Mouse (Mus musculus) heart, postnatal 14 days (tissue): Measurements from ENCODE around the gene Gast. TPM values are rescaled to one million over a fixed set of nuclear protein-coding genes. Genes with fewer than 3 reads are reported as not detected.
"Not testable (repeated sequence)": the region's sequence is repeated elsewhere in the genome, so short reads cannot be mapped to it uniquely, and the experiment has no call there.

ENCODE experiments used
- DNase-seq, 2 experiments: peaks; one replicate each; pipeline ENCODE4 v3.0.0; 2021 to 2022
- intact Hi-C: fragments of 180-260 bp; cut with DNase I; formaldehyde crosslinking; loops from one replicate; pipeline ENCODE4 v1.15.1; 2025
- long read RNA-seq, 2 experiments: library from polyadenylated mRNA; stranded (forward); transcript quantifications; one replicate each; pipeline ENCODE4 v2.0.0; 2021
- total RNA-seq, 2 experiments: library from RNA; stranded (reverse); gene quantifications; 2 replicates each; pipeline ENCODE4 v1.2.3; 2021

Gene Gast
- total RNA-seq: not detected
- long read RNA-seq, experiment 1: 0 reads
- long read RNA-seq, experiment 2: 0 reads

DNA sequence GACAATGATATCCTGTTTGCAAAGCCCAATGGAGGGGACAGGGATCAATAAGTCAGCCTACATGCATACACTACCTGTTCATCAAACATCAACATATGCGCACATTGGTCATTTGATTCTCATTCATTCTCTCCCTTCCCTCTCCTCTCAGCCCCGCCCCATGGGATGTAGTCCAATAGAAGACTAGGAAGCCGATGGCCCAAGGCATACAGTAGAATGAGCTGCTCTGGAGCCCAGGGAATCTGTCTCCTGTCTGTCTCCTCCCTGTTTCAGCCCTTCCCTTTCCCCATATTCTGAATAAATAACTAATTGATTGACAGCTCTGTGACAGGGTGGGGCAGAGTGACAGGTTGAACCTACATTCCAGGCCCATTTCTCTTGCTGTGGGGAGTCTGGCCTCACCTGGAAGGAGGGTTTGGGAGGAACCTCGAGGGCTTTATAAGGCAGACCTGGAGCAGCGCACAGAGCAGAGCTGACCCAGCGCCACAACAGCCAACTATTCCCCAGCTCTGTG lies at the start of gene Gast:
TSS of gene Gast (plus strand) at position 464 of the 514 bp plus-strand sequence.
- DNase-seq: no peak
- intact Hi-C loops: no loop called here

DNA sequence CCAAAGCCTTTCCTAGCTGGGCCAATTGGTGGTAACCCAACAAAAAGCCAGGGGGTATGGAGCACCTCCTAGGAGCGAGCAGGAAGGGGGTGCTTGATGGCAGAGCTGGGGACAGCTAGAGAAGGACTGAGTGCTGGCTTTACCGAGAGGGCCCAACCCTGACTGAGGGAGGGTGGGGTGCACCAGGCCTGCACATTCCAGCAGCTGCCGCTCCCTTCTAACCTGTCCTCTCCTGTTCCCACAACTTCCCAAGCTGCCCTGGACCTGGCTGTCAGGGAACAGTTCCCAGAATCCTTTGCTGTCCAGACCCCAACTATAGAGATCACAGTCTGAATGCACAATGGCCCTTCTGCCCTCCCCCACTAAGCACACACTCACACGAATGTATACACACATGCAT lies 49.2 kb upstream of the Gast start:
- intact Hi-C loops: no loop called here
- DNase-seq: no peak

DNA sequence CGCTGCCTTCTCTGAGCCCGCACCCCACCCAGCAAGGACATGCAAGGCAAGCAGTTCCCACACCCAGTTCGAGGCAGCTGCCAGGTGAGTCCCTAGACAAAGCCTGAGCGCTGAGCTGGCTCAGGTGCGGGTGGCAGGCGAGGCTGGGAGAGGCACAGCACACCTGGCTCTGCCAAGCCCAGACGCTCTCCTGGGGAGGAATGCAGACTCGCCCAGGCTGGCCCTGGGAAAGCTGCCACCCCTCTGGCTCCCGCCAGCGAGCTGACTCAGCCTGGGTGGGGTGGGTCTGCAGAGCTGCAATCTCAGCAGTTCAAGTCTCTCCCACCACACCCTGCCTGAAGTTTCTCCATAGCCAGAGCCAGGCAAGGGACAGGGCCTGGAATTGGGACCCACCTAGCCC lies 47.2 kb upstream of the Gast start:
- intact Hi-C loops: no loop called here
- DNase-seq: peak; percentile 58 to 63

DNA sequence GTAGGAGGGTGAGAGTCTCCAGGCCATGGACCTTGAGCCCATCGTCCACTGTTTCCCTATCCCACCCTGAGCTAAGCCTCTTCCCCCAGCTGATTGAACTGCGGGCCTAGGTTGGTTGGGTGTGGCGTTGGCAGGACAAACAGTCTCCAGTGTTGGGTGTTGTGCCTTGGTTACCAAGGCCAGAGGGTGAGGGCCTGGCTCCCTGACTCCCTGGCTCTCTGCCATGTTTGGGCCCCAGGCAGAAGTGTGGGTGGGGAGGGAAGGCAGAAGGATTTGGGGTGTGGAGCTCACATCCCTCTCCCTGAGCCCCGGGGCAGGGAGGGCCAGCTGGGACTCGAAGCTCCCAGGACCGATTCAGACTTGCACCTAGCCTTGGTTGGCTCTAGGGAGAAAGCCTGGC lies 45.3 kb upstream of the Gast start:
- DNase-seq: peak in 1 of 2 experiments; percentile 35
- intact Hi-C loops: no loop called here

DNA sequence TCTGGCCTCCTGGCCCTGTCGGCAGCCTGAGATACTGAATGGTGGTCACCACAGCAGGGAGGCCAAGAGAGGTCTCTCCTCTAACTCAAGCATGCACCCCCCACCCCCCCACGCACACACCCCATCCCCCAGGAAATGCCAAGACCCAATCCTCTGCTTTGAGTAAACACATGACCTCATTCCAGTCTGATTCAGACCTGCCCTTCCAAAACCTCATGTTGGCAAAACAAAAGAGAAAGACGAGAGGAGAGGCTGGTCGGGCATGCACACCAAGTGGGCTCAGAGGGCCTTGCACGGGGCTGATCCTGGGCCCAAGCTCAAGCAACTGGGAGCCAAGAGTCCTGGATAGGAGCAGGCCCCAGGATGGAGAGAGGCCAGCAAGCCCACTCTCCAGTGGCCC lies 44.0 kb upstream of the Gast start:
- intact Hi-C loops: no loop called here
- no peak for DNase-seq

DNA sequence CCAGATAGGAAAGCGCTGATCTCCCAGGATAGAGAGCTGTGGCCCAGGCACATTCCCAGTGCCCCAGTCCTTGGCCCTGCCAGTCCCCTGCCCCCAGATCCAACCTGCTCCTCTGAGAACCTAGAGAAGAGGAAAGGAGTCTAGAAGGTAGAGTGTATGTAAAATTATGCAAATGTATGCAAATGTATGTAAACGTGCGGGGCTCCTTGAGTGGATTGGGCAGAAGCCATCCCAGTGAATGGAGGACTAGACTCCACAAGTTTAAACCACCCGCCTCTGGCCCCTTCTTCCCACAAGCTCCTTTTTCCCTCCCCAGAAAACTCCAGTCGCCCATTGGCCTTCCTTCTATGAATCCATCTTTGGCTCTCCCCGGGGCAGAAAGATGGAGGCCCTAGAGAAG lies 41.3 kb upstream of the Gast start:
- DNase-seq: no peak
- intact Hi-C loops: no loop called here

DNA sequence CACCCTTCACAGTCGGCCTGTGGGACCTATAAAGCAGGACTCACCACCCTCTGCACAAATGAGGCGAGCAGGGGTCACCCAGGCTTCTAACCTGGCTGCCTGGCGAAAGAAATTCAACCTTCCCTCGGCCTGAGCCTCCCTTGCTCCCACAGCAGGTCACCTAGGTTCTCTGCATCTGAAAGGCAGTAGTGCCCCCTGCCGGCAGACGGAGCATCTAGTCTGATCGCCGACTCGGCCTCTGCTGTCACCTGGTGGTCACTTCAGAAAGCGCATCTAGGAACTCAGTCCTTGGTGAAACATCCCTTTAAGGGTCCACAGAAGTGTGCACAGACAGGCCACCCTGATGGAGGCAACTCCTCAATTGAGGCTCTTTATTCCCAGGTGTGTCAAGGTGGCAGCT lies 38.9 kb upstream of the Gast start:
- peak; percentile 84 to 89 for DNase-seq
- intact Hi-C loops: loop anchor here (1.0 to 5.0 kb wide), 4 partner anchors 13 to 908 kb away; partner anchors contain the start of gene Krt10

DNA sequence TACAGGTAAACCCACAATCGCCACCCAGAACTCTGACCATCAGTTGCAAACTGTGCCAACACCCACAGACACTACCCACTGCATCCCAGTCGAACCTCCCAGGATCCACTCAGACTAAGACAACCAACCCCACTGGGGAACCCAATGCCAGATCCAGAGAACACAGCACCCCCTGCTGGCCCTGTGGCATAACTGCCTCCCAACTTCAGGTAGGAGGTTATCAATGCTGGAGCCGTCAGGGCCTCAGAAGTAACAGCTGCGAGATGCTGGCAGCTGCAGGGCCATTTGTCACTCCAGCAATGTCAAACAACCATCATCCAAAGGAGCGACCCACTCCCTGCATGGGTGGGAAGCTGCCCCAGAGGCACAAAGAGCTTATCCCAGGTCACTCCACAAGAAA lies 36.4 kb upstream of the Gast start:
- intact Hi-C loops: loop anchor here (5.0 kb wide), 3 partner anchors 130 to 910 kb away; partner anchors contain the start of gene Krt10
- DNase-seq: no peak

DNA sequence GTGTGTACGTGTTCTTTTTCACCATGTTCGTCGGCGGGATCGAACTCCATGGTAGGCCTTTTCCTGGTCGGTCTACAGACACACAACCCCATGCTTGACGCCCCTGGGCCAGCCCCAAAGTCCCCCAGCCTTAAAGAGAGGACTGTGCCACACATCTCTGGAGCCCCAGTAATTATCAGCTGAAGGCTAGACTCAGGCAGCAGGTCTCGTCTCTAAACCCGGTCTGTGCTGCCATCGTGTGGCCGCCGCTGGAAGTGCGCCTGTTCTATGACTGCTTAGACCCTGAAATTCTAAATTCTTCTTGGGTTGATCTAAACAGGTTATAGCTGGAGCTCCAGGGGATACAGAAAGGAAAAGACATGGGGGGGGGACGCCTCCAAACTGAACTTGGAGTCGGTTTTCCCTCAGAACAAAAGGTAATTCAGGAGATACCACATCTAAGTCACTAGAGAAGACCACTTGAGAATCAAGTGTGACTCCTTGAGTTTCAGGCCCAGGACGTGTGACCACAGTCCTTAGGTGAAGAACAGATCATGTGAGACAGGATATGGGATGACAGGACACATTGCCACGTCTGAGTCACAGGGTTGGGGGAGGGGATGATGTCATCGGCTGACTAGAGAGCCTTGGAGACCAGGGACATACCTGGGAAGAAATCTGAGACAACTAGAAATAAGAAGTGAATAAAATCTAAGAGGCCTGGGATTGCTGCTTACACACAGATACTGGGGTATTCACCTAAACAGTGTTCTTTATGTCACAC lies 35.8 kb upstream of the Gast start:
- intact Hi-C loops: loop anchor here (5.0 kb wide), 3 partner anchors 131 to 911 kb away; partner anchors contain the start of gene Krt10
- peak; percentile 84 to 89 for DNase-seq

DNA sequence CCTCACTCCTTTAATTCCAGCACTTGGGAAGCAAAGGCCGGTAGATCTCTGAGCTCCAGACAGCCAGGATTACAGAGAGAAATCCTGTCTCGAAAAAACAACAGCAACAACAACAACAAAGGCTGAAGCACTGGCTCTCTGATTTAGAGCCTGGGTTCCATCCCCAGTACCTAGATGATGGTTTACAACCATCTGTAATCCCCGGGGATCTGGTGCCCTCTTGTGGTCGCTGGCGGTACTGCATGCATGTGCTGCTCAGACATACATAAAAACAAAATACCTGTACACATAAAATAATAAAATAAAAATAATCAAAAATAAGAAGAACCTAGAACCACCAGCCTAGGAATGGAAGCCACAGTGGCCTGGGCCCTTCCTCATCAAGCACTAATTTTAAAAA lies 33.9 kb upstream of the Gast start:
- DNase-seq: peak; percentile 59 to 79
- intact Hi-C loops: no loop called here

DNA sequence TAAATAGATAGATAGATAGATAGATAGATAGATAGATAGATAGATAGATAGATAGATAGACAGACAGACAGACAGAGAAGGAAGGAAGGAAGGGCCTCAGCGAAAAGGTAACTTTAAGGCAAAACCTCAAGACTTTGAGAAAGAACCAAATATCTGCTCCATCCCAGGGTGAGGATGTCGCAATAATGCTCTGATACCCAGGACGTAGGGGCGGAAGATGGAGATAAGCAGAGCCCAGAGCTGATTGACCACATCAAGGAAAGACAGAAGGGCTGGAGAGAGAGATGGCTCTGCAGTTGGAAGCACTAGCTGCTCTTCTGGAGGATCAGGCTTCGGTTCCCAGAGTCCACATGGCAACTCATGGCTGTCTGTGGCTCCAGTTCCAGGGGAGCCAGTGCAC lies 32.9 kb upstream of the Gast start:
- DNase-seq: no peak
- intact Hi-C loops: no loop called here

DNA sequence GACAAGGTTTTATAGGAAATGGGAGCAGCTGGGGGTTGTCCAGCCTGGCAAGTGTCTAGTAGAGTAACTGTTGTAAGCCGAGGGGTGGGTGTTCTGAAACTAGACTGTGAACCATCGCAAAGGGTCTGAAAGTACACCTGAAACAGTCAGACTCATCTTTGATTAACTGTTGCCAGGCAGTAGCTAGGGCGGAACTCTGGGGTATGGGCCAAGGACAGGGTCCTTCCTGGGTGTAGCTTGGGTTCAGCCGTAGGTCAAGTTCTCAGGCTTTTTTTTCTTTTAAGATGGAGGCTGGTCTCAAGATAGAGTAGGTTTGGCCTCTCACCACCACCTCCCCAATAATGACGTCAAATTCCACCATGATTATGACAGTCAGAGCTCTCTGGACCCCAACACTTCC lies 26.3 kb upstream of the Gast start:
- intact Hi-C loops: no loop called here
- no peak for DNase-seq

DNA sequence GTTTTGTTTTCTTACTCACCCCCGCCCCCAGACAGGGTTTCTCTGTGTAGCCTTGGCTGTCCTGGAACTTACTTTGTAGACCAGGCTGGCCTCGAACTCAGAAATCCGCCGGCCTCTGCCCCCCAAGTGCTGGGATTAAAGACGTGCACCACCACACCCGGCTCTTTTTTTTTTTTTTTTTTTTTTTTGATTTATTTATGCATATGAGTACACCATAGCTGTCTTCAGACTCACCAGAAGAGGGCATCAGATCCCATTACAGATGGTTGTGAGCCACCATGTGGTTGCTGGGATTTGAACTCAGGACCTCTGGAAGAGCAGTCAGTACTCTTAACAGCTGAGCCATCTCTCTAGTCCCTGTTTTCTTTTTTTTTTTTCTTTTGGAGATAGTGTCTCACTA lies 25.5 kb upstream of the Gast start:
- intact Hi-C loops, DNase-seq: not testable (repeated sequence)

DNA sequence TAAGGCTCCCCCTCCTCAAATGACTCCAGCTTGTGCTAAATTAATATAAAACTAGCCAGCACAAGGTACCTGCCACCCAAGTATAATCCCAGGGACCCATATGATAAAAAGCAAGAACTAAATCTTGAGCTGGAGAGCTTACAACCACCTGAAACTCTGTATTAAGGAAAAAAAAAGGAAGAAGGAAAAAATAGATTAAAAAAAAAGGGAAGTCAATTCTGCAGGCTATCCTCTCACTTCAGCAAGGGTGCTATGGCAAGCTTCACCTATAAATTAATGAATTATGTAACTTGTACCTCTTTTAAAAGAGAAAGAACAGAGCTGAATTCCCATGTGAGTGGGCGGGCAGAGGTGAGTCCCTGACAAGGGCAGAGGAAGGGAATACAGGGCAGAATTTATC lies 22.6 kb upstream of the Gast start:
- intact Hi-C loops: no loop called here

DNA sequence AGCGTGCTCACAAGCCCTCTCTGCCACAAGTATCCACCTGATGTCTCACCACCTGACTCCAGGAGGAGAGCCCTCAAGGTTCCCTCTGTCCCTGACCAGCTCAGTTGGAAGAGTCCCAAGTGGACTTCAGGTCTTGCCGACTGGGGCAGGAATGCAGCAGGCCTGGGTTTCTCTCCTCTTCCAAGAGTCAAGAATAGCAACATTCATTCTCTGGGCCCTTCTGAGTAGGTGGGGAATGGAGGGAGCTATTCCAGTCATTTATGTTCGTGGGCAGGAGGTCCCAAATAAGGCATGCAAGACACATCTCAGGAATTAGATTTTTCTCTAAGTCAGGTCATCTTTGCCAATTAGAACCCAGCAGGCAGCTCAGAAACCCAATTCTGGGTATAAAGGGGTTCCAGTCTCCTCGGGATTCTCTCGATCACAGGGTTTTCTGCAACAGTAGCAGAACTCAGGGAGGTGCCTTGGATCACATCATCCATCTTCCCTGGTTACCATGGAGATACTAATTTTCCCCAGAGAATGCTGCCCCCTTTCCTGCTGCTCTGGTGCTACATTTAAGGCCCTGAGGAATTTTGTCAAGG lies 22.0 kb upstream of the Gast start:
- intact Hi-C loops: no loop called here
- peak; percentile 19 to 60 for DNase-seq

More for the DNA sequence above, 22.6 kb upstream of the Gast start:
- no peak for DNase-seq

DNA sequence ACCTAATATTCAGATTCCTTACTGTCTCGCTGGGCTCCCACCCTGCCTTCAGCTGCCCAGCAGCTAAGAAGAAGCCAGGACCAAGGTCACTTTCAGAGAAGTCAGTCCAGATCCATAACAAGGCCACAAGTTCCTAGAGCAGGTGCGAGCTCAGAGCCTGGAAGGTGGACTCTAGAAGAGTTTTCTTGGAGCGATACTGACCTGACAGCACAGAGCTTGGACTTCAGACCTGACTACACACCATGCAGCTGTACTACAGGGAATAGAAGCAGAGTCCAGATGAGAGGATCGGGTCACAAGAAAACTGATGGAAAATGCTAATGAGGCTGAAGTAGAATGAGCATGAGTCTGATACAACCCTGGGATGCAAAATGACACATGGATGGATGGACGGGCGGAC lies 20.8 kb upstream of the Gast start:
- intact Hi-C loops: no loop called here
- DNase-seq: no peak

DNA sequence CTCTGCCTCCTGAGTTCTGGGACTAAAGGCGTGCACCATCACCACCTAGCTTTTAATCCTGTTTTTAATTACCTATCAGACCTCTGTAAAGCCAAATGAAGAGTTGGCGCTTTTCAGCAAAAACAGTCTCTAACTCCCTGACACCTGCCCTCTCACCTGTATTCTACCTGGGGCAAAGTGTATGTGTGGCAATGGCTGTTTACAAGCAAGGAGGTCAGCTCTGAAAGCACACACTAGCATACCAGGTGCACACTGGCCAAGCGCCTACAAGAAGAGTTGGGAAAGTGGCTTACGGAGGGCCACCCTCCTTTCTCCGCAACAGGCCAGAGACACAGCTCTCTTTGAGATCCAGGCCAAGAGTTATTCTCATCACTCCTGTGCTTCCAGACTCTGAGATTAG lies 18.8 kb upstream of the Gast start:
- intact Hi-C loops: no loop called here
- no peak for DNase-seq

DNA sequence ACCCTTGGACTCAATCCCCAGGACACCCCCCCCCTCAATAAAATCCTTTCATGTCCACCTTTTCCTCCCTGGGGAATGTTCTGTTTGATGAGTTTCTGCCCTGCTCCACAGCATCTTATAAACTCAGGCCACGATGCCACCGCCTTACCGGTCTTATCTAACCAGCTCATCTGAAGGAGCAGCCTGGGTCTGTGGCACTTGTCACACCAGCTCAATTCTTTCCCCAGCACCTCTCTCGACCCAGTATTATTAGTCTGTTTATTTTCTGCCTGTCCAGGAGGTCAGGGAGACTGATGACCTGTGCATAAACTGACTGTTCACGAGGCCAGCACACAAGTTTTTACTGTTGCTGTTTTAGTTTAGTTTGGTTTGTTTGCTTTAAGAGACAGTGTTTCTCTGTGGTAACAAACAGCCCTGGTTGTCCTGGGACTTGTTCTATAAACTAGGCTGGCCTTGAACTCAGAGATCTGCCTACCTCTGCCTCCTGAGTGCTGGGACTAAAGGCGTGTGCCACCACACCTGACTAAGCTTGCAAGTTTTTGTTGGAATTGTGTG lies 16.3 kb upstream of the Gast start:
- DNase-seq: no peak
- intact Hi-C loops: no loop called here

DNA sequence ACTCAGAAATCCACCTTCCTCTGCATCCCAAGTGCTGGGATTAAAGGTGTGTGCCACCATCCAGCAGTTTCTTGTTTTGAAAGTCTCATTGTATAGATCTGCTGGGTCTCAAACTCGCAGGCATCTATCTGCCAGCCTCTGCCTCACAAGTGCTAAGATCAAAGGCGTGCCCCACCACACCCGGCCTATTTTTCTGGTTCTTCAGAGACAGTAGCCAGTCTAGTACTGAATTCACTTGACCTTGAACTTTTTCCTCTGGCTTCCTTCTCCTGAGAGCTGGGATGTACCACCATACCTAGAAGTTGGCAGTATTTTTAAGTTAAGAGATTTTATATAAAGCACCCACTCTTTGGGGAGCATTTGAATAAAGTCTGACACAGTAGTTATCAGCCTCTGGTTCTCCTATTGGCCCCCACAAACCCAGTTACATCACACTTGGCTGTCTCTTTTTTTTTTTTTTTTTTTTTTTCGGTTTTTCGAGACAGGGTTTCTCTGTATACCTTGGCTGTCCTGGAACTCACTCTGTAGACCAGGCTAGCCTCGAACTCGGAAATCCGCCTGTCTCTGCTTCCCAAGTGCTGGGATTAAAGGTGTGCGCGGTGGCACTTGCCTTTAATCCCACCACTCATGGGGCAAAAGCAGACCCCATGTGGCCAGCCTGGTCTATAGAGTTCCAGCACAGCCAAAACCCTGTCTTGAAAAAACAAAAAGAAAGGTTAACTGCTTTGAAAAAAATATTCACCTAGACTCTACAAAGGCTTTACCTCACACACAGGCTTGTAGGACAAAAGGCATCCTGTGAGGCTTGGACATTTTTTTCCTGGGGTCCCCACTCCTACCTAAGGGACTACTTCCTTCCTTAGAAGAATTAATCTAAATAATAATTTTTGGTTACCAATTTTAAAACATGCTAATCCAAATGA lies 15.4 kb upstream of the Gast start:
- intact Hi-C loops: no loop called here
- DNase-seq: no peak

DNA sequence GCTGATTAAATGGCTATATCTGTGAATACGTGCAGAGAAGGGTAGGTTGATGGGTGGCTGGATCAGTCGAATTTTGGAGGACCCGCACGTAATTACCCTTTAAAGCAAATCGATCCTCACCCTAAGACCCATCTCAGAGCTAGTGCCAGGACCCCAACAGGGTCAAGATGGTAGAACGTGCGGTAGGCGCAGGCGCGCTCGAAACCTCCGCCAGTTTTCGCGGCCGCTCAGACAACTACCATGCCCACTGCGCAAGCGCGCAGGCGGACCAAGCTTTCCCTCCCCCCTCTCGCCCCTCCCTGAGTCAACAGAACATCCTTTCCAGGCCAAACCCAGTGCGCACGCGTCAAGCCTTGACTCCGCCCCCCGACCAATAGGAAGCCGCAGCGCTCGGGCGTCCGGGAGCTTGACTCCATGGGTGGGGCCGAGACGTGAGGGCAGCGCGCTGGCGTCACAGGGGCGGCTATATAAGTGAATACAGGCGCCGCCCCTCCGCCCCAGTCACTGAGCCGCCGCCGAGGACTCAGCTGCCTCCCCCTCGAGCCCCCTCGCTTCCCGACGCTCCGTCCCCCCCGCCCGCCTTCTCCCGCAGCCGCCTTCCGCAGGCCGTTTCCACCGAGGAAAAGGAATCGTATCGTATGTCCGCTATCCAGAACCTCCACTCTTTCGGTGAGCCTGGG lies 14.6 kb upstream of the Gast start, which contains the start of gene Eif1:
TSS of gene Eif1 (plus strand) at position 394 of the 680 bp plus-strand sequence.
- peak; percentile 100 for DNase-seq
- intact Hi-C loops: loop anchor here (5.0 kb wide), 1 partner anchor 78 kb away; the partner anchor contains the start of gene Jup
